Mouse (Mus musculus): ENCODE results near the gene Slc25a30.

DNA sequence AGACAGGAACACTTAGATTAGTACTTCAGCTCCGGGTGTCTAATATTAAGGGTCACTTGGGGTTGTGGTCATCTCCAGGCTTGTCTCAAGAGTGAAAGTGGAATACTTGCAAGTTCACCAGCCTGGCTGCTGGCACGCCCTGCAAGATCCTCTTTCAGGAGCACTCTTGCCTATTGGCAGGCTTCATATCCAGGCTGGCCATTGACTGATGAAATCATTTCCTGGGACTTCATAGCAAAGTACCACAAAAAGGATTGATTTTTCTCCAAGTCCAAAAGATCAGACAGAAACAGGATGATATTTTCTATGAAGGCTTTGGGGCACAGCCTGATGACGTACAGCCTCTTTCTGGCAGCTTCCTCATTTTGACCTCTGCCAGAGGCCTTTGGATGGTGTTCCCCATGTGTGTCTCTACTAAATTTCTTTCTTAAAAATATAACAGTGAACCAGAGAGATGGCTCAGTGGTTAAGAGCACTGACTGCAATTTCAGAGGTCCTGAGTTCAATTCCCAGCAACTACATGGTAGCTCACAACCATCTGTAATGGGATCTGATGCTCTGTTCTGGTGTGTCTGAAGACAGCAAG, 3.7 kb upstream of the Slc25a30 start:
- no peak for TF ChIP-seq POLR2A (IDR thresholded peaks at IDR 0.05; ENCODE audit: borderline replicate concordance, extremely low read depth, low read depth, low read length)
- TF ChIP-seq CTCF (IDR thresholded peaks at IDR 0.05; ENCODE audit: insufficient read depth, low read length), result no peak

Measured in lung, adult 2 months (tissue).